Mouse (Mus musculus) neural tube, embryonic 14.5 days (tissue): ENCODE measurements around the gene Ccs. TPM values are rescaled to one million over a fixed set of nuclear protein-coding genes. Genes with fewer than 3 reads are reported as not detected.

ENCODE experiments used
- polyA plus RNA-seq: library from polyadenylated mRNA; unstranded; fragments of >200 nt; fragmentation: Nextera tagmentation; extraction: Ambion mirVana; gene quantifications from 2 replicates; pipeline ENCODE4 v1.2.1, GENCODE M21; 2014

Gene Ccs
- polyA plus RNA-seq, 1 experiment from 2014 or later = 38.1 TPM

Other genes starting within 250 kb of the Ccs start
- gene Lrfn4, start 223.7 kb downstream of the Ccs start, polyA plus RNA-seq = 14.3 and 16.9 TPM in 2 replicates
- gene Rce1, start 213.7 kb downstream of the Ccs start, polyA plus RNA-seq = 45.2 and 47.8 TPM in 2 replicates
- gene Gm960, start 140.7 kb downstream of the Ccs start, polyA plus RNA-seq = 7.1 and 8.5 TPM in 2 replicates
- gene Sptbn2, start 128.2 kb downstream of the Ccs start, polyA plus RNA-seq = 34.7 and 44.2 TPM in 2 replicates
- gene Rbm4b, start 82.8 kb downstream of the Ccs start, polyA plus RNA-seq = 157 and 158 TPM in 2 replicates
- gene Rbm4, start 45.4 kb downstream of the Ccs start, polyA plus RNA-seq = 81.1 and 95.9 TPM in 2 replicates
- 13.4 and 21.0 TPM in 2 replicates for gene Gm21992, start 27.7 kb downstream of the Ccs start, polyA plus RNA-seq
- gene Rbm14, start 27.7 kb downstream of the Ccs start, polyA plus RNA-seq = 54.6 and 61.1 TPM in 2 replicates
- gene Ccdc87, start within 50 bp of the Ccs start, polyA plus RNA-seq = 0.48 and 0.58 TPM in 2 replicates
- gene Ctsf, start 15.8 kb upstream of the Ccs start, polyA plus RNA-seq = 75.8 and 76.9 TPM in 2 replicates
- 2.2 and 2.8 TPM in 2 replicates for gene Actn3, start 38.6 kb upstream of the Ccs start, polyA plus RNA-seq
- gene Zdhhc24, start 39.3 kb upstream of the Ccs start, polyA plus RNA-seq = 19.1 and 19.4 TPM in 2 replicates
- 7.8 and 10.8 TPM in 2 replicates for gene Bbs1, start 67.3 kb upstream of the Ccs start, polyA plus RNA-seq
- 75.9 and 95.2 TPM in 2 replicates for gene Dpp3, start 89.0 kb upstream of the Ccs start, polyA plus RNA-seq
- 10.4 and 16.5 TPM in 2 replicates for gene Peli3, start 103.8 kb upstream of the Ccs start, polyA plus RNA-seq
- 111 and 119 TPM in 2 replicates for gene Mrpl11, start 122.8 kb upstream of the Ccs start, polyA plus RNA-seq
- gene Npas4, start 151.0 kb upstream of the Ccs start, polyA plus RNA-seq = 0.35 and 0.48 TPM in 2 replicates
- 11.5 and 12.2 TPM in 2 replicates for gene Slc29a2, start 184.5 kb upstream of the Ccs start, polyA plus RNA-seq
- gene B4gat1, start 199.5 kb upstream of the Ccs start, polyA plus RNA-seq = 92.5 and 108 TPM in 2 replicates
- 2.1 and 3.0 TPM in 2 replicates for gene AC124502.3, start 199.6 kb upstream of the Ccs start, polyA plus RNA-seq
- gene Brms1, start 202.0 kb upstream of the Ccs start, polyA plus RNA-seq = 21.4 and 34.1 TPM in 2 replicates
- 0.62 and 0.86 TPM in 2 replicates for gene Rin1, start 211.1 kb upstream of the Ccs start, polyA plus RNA-seq
- 6.3 and 26.4 TPM in 2 replicates for gene Cd248, start 228.7 kb upstream of the Ccs start, polyA plus RNA-seq
- 19.8 and 23.7 TPM in 2 replicates for gene Tmem151a, start 246.2 kb upstream of the Ccs start, polyA plus RNA-seq
- 62.2 and 63.5 TPM in 2 replicates for gene Yif1a, start 249.2 kb upstream of the Ccs start, polyA plus RNA-seq